Mouse (Mus musculus) hindbrain, embryonic 14.5 days (tissue): ENCODE results near the gene Ddx5. TPM values are rescaled to one million over a fixed set of nuclear protein-coding genes. Genes with fewer than 3 reads are reported as not detected.
A peak's percentile ranks its signal among the peaks of the same experiment; 100 is the strongest.
"Not testable (repeated sequence)": the region's sequence is repeated elsewhere in the genome, so short reads cannot be mapped to it uniquely, and the experiment has no call there.

Experiments
- ATAC-seq: fragments of 200-750 bp; cut with Nextera tagmentation; 2 replicates; pipeline ENCODE4 v1.8.0; 2017; ENCODE audit warnings: moderate number of reproducible peaks, mild to moderate bottlenecking, moderate TSS enrichment, moderate library complexity; ENCODE audit not compliant: low FRiP score
- DNase-seq: peaks from one replicate; pipeline ENCODE4 v3.0.0-alpha.2; 2015; ENCODE audit warnings: low spot score
- H3K27ac ChIP-seq: fragments of 300-500 bp; sonication (generic); 2 replicates; pipeline ENCODE4 v1.5.1; 2014; ENCODE audit warnings: mild to moderate bottlenecking, moderate library complexity
- H3K27me3 ChIP-seq: fragments of 300-500 bp; sonication (generic); 2 replicates; pipeline ENCODE4 v1.6.1; 2014; ENCODE audit warnings: mild to moderate bottlenecking, low read length, mixed read lengths; ENCODE audit not compliant: control insufficient read depth, insufficient read depth
- H3K36me3 ChIP-seq: fragments of 300-500 bp; sonication (generic); replicated peaks from 2 replicates; pipeline ENCODE4 v1.6.1; 2014; ENCODE audit not compliant: control insufficient read depth, insufficient read depth
- H3K4me1 ChIP-seq: fragments of 300-500 bp; sonication (generic); replicated peaks from 2 replicates; pipeline ENCODE4 v1.6.1; 2014; ENCODE audit warnings: antibody characterized with exemption, low read length, mixed read lengths; ENCODE audit not compliant: control insufficient read depth, insufficient read depth
- H3K4me2 ChIP-seq: fragments of 300-500 bp; sonication (generic); replicated peaks from 2 replicates; pipeline ENCODE4 v1.6.1; 2014; ENCODE audit warnings: mild to moderate bottlenecking, moderate library complexity
- H3K4me3 ChIP-seq: fragments of 300-500 bp; sonication (generic); replicated peaks from 2 replicates; pipeline ENCODE4 v1.5.1; 2014; ENCODE audit warnings: mild to moderate bottlenecking, low read length
- H3K9ac ChIP-seq: fragments of 300-500 bp; sonication (generic); 2 replicates; pipeline ENCODE4 v1.6.1; 2014
- H3K9me3 ChIP-seq: fragments of 300-500 bp; sonication (generic); 2 replicates; pipeline ENCODE4 v1.6.1; 2016; ENCODE audit warnings: low read length; ENCODE audit not compliant: control insufficient read depth
- WGBS: fragments of 180-500 bp; shearing (Covaris S2); extraction: QIAGEN DNeasy Blood & Tissue Kit; methylation state at CpG from one replicate; pipeline ENCODE4 v1.1.7; 2014; 5-methylcytosine and 5-hydroxymethylcytosine counted together
- polyA plus RNA-seq: library from polyadenylated mRNA; unstranded; fragments of >200 nt; fragmentation: Nextera tagmentation; extraction: Ambion mirVana; gene quantifications from 2 replicates; pipeline ENCODE4 v1.2.1, GENCODE M21; 2014

The Ddx5 gene
- polyA plus RNA-seq, 1 experiment from 2014 or later = 417 TPM

DNA sequence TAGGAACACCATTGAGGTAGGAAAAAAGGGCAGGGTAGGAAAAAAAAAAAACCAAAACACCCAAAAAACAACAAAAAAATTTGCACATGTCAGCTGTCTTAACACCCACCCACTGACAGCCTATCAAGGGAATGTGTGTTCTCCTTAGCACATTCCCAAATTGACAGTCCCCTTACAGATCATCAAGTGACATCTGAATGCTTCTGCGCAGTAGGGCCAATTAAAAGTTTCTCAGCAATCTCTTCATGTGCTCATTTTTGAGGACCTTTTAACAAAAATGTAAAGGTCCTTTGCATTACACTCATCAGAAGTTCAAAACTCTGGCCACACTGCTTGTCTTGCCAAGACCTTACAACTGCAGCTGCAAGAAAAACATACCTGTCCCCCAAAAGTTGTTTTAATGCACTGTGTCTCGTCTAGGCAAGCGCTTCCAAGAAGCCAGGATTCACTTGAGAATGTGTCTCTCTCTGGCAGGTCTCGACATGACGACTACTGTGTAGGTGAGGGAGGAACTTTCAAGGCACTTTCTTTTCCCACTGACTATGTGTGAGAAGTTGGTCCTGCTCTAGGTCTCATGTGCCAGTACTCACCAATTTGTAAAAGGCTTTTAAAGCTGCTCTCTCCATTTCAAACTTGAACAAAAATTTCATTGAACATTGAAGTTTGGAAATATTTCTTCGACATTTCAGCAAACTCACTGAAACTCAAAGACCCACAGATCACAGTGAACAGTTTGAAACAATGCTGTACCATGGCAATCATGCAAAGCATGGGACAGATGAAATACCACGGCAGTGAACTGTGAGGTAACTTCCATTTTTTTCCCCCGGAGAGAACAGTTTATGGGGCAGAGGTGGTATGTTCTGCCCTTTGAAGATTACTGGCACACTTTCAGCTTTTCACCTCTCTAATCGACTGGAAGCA, 5.9 kb downstream of the Ddx5 start:
- no peak overlapping the region for H3K4me3 ChIP-seq
- no peak for ATAC-seq
- no peaks in the 10 kb centered on the region for H3K9me3 ChIP-seq
- H3K4me2 ChIP-seq = no peak overlapping the region
- 83% methylated on average over 9 of the region's 9 CpGs for WGBS
- H3K9ac ChIP-seq = no peak overlapping the region
- no peak overlapping the region for H3K27ac ChIP-seq
- no peak for DNase-seq
- peaks cover 74% of the 10 kb centered on the region for H3K36me3 ChIP-seq
- H3K4me1 ChIP-seq = peaks cover 28% of the 10 kb centered on the region
- no peaks in the 10 kb centered on the region for H3K27me3 ChIP-seq

DNA sequence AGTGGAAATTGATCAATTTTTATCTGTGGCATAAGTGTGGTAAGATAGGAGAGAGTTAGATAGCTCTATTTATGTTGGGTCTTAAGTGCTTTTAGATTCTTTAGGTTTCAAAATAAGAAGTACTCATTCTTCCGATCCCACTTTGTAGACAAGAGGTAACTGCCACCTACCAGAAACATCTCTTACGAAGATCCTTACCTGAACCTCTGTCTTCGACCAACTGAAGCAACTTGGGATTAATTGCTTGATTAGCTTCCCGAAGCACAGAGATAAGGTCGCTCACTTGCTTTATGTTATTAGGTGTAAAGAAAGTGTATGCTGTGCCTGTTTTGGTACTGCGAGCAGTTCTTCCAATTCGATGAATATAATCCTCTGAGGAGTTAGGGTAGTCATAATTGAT, 6.7 kb downstream of the Ddx5 start:
- H3K9me3 ChIP-seq, H3K9ac ChIP-seq, H3K27ac ChIP-seq, H3K4me3 ChIP-seq, H3K27me3 ChIP-seq, H3K4me2 ChIP-seq, DNase-seq, ATAC-seq: not testable (repeated sequence)
- Histone ChIP-seq H3K4me1 (peaks cover 28% of the 10 kb centered on the region), H3K36me3 (peaks cover 74% of the 10 kb centered on the region)
- WGBS = 94% methylated on average over 7 of the region's 7 CpGs

DNA sequence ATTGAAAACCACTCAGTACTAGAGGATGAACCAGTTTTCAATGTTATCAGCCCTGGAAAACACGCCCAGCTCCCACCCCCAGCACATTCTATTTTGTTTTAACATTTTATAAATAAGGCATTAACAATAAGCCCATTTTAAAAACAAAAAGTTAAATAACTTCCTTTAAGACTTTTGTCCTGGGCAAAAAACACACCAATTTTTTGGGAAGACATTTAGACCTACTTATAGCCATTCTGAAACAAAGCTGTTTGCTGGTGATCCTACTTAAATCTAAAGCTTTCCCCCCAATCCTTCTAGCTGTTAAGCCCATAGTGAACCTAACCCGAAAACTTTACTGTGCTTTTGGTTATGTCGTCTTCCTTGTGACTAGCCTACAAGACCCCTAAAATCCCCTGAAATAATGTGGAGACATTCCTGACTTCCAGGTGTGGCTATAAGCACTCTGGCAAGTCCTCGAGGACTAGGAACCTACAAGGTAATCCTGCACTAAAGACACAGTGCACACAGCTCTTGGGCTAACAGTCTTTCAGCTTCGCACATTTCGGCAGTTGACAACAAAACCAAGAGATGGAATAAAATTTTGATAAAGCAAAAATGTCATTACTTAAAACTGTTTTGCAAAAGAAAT, 8.3 kb downstream of the Ddx5 start:
- no peak for DNase-seq
- Histone ChIP-seq H3K4me2 (no peak overlapping the region), H3K36me3 (peaks cover 69% of the 10 kb centered on the region), H3K4me3 (no peak overlapping the region), H3K27me3 (no peaks in the 10 kb centered on the region), H3K4me1 (peaks cover 19% of the 10 kb centered on the region), H3K27ac (no peak overlapping the region), H3K9me3 (no peaks in the 10 kb centered on the region), H3K9ac (no peak overlapping the region)
- ATAC-seq = no peak
- 84% methylated on average over 6 of the region's 6 CpGs for WGBS

DNA sequence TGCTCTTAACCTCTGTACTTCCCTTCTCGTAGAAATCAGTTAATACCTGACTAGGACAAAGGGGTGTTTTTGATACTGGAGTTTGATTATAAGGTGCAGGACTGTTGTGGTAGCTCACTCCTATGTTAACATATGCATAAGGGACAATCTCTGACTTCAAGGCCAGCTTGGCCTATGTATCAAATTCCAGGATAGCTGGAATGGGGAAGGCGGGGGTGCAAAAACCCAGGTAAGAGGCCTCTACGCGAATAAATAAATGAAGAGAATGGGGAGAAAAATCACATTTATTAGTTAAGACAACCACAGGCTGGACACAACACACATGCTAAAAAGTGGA, 8.9 kb downstream of the Ddx5 start:
- Histone ChIP-seq H3K9me3 (no peaks in the 10 kb centered on the region), H3K4me1 (peaks cover 12% of the 10 kb centered on the region), H3K4me2 (peak overlapping the region; percentile 60), H3K27ac (peak overlapping the region; percentile 84), H3K27me3 (no peaks in the 10 kb centered on the region), H3K9ac (peak overlapping the region; percentile 84; the same call in 1 of the 2 replicates), H3K4me3 (peak overlapping the region; percentile 60; the same call in 1 of the 2 replicates), H3K36me3 (peaks cover 69% of the 10 kb centered on the region)
- peak; percentile 27 for DNase-seq
- no peak for ATAC-seq
- WGBS = 73% methylated on average over 4 of the region's 4 CpGs

DNA sequence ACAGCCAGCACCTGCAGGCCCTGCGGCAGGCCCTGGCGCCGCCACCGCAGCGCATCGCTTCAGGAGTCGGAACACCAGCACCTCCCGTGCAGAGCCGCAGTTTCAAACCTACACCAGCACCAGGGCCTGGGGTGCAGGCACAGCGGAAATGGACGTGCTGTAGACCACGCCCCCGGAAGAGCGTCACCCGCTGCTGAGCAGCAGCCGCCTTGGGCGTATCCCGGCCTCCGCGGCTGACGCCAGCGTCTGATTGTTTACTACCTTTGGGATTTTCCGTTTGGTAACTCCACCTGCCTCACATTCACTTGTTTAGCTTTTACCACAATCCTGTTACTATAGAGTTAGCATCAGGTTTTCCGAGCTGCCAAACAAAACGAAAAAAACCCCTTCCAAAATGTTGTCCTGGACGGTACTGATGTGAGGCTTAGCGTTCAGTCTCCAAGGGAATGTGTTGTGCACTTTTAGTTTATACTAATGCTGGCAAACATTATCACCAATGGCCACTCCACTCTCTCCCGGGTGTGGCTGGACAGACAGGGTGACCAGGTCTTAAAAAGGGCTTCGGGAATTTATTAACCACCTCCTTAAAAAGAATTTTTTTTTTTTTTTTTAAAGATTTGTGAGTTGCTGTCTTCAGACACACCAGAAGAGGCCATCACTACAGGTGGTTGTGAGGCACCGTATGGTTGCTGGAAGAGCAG, 9.4 kb downstream of the Ddx5 start, which contains the start of gene Polg2:
Gene Polg2 (minus strand): TSS at position 150 of the 701 bp plus-strand sequence.
- Histone ChIP-seq H3K4me1 (peaks cover 7% of the 10 kb centered on the region; the same call in 1 of the 2 replicates), H3K27ac (peak within 1 kb of the TSS; percentile 84), H3K36me3 (peaks cover 69% of the 10 kb centered on the region), H3K9ac (peak within 1 kb of the TSS; percentile 84), H3K27me3 (no peaks in the 10 kb centered on the region), H3K9me3 (no peaks in the 10 kb centered on the region), H3K4me3 (peak within 1 kb of the TSS; percentile 60), H3K4me2 (peak within 1 kb of the TSS; percentile 60)
- WGBS = 2% methylated on average over 30 of the region's 30 CpGs
- peak; percentile 93 for DNase-seq
- ATAC-seq = peak; percentile 99

DNA sequence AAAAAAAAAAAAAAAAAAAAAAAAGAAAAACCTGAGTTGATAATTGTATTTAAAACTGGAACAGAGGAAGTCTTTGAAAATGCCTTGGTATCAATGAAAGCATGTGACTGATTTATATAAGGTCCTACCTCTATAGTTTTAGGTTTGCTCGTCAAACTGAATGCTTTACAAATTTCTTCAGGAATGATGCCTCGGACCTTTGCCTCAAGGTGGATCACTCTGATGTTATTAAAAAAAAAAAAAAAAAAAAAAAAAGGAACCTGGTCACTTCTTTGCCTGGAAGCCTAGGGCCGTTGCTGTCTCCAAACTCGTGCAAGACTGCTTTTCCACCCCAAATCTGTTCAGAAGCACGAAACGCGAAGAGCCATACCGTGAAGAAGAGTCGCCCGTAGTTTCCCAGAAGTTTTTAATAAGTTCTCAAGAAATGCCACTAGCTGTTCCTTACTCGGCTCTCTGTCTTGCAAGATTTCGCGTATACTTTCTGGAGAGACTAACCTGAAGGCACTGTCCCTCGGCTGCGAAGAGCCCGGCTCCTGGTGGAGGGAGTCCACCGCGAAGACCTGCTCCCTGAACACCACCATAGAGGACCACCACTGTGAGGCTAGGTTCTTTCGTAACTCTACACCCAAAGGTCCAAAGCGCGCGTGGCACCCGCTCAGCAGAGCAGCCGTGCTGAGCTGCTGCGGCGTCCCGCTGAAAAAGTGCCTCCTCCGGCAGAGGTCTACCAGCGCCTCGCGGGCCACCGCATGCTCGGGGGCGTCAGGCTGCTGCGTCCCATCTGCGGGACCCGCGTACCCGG, 10.2 kb downstream of the Ddx5 start:
- Histone ChIP-seq H3K27me3 (no peaks in the 10 kb centered on the region), H3K9ac (peak overlapping the region; percentile 84), H3K4me2 (peak overlapping the region; percentile 60), H3K4me1 (peaks cover 6% of the 10 kb centered on the region; the same call in 1 of the 2 replicates), H3K36me3 (peaks cover 69% of the 10 kb centered on the region), H3K27ac (peak overlapping the region; percentile 84), H3K9me3 (no peaks in the 10 kb centered on the region), H3K4me3 (peak overlapping the region; percentile 60)
- DNase-seq (no peak), ATAC-seq (no peak; the same call in none of the 2 replicates)
- WGBS = 2% methylated on average over 39 of the region's 39 CpGs

DNA sequence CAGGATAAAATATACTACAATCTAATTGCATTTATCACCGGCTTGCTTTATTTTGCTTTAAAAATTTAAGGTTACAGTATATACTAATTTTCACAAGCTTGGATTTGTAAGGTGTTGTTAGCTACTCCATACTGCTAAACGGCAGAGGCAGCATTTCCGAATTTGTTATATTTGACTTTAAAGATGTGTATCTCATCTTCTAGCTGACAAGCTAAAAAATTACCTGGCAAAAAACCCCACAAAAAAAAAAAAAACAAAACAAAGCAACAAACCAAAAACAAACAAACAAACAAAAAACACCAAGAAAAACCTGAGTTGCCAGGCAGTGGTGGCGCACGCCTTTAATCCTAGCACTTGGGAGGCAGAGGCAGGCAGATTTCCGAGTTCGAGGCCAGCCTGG, 10.9 kb downstream of the Ddx5 start:
- WGBS = 95% methylated on average over 7 of the region's 7 CpGs
- Histone ChIP-seq H3K9ac (no peak overlapping the region), H3K27me3 (no peaks in the 10 kb centered on the region), H3K27ac (no peak overlapping the region), H3K4me3 (no peak overlapping the region), H3K9me3 (no peaks in the 10 kb centered on the region), H3K36me3 (peaks cover 69% of the 10 kb centered on the region), H3K4me1 (peaks cover 6% of the 10 kb centered on the region; the same call in 1 of the 2 replicates), H3K4me2 (peak overlapping the region; percentile 60)
- ATAC-seq = no peak
- DNase-seq = no peak

DNA sequence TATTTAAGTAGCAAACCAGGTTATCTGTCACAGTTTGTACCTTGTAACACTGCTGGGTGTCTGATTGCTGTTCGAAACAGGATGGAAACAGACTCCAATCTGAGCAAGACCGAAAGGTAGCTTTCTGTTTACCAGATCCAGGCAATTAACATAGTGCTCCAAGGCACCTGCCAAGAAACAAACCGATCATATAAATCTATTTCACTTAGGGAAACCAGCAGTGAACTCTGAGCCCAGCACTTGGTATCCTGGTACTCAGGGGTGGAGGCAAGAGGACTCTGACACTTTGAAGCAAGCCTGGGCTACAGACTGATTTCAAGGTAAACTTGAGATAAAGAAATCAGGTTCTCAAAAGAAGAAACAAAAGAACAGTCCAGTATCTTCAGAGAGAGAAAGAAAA, 11.6 kb downstream of the Ddx5 start:
- Histone ChIP-seq H3K4me3 (no peak overlapping the region), H3K36me3 (peaks cover 69% of the 10 kb centered on the region), H3K4me2 (no peak overlapping the region), H3K4me1 (peaks cover 6% of the 10 kb centered on the region; the same call in 1 of the 2 replicates), H3K9me3 (no peaks in the 10 kb centered on the region), H3K27ac (no peak overlapping the region), H3K27me3 (no peaks in the 10 kb centered on the region), H3K9ac (no peak overlapping the region)
- 92% methylated on average over 3 of the region's 3 CpGs for WGBS
- ATAC-seq = no peak
- DNase-seq = no peak
